Mouse (Mus musculus) ES-Bruce4 (cell line): ENCODE data around the gene Sept9. TPM values are rescaled to one million over a fixed set of nuclear protein-coding genes. Genes with fewer than 3 reads are reported as not detected.

Experiments
- H3K27ac ChIP-seq: 2 replicates; pipeline ENCODE4 v1.5.1; 2012; ENCODE audit warnings: low read length, inconsistent platforms; ENCODE audit not compliant: insufficient read depth
- H3K27me3 ChIP-seq: 2 replicates; pipeline ENCODE4 v1.6.1; 2012; ENCODE audit warnings: mild to moderate bottlenecking, low read length, inconsistent platforms; ENCODE audit not compliant: control insufficient read depth, poor library complexity, insufficient read depth, severe bottlenecking
- H3K36me3 ChIP-seq: 2 replicates; pipeline ENCODE4 v1.6.1; 2012; ENCODE audit warnings: inconsistent platforms, mild to moderate bottlenecking, low read length, moderate library complexity; ENCODE audit not compliant: control insufficient read depth, poor library complexity, insufficient read depth, severe bottlenecking
- H3K4me1 ChIP-seq: one replicate; pipeline ENCODE4 v1.8.1; 2011; ENCODE audit warnings: low read length; ENCODE audit not compliant: control insufficient read depth, insufficient read depth
- H3K4me3 ChIP-seq: 2 replicates; pipeline ENCODE4 v1.5.1; 2011; ENCODE audit warnings: low read depth, mild to moderate bottlenecking, low read length
- H3K9ac ChIP-seq: 2 replicates; pipeline ENCODE4 v1.6.1; 2012; ENCODE audit warnings: low read depth, mild to moderate bottlenecking, inconsistent platforms; ENCODE audit not compliant: poor library complexity, severe bottlenecking
- H3K9me3 ChIP-seq: replicated peaks from 2 replicates; pipeline ENCODE4 v1.6.1; 2012; ENCODE audit warnings: mild to moderate bottlenecking, low read length, inconsistent platforms; ENCODE audit not compliant: control insufficient read depth, poor library complexity, insufficient read depth, severe bottlenecking
- CTCF ChIP-seq: IDR thresholded peaks from one replicate; pipeline ENCODE4 v1.8.1; 2011; ENCODE audit warnings: low read depth, low read length
- EP300 ChIP-seq: IDR thresholded peaks from 2 replicates; pipeline ENCODE4 v1.6.1; 2011; ENCODE audit warnings: low read depth, low read length; ENCODE audit not compliant: insufficient read depth
- POLR2A ChIP-seq: IDR thresholded peaks from one replicate; pipeline ENCODE4 v1.8.1; 2011; ENCODE audit warnings: low read length; ENCODE audit not compliant: insufficient read depth
- polyA plus RNA-seq: library from polyadenylated mRNA; stranded (reverse); fragments of >200 nt; gene quantifications from 2 replicates; pipeline ENCODE4 v1.2.4, GENCODE M21; 2011; ENCODE audit warnings: low read depth; ENCODE audit not compliant: missing spikeins, insufficient read depth, insufficient read length

The Sept9 gene
- polyA plus RNA-seq, 1 experiment: 123 TPM

DNA sequence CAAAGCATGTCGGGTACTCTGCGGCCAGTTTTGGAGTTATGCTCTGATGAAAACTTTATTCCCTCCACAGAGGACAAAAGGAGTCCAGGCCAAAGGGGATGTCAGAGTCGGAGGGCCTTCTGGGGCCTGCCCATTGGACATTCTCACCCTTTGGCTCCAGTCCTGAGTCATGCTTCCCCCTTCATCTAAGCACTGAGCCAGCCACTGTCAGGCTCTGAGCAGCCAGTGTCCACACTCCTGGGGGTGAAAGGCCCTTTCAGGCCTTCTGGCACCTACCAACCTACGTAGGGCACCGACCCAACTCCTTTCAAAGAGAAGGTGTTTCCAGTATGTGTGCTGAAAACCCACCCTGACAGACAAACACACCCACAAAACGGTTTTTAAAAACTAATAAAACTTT, 3.8 kb upstream of the Sept9 start:
- Histone ChIP-seq H3K4me1 (no peaks in the 10 kb centered on the region), H3K27me3 (no peaks in the 10 kb centered on the region), H3K9ac (no peak overlapping the region), H3K9me3 (no peaks in the 10 kb centered on the region), H3K36me3 (no peaks in the 10 kb centered on the region), H3K27ac (no peak overlapping the region), H3K4me3 (no peak overlapping the region)
- no peak for TF ChIP-seq EP300
- TF ChIP-seq CTCF: no peak
- TF ChIP-seq POLR2A: no peak

DNA sequence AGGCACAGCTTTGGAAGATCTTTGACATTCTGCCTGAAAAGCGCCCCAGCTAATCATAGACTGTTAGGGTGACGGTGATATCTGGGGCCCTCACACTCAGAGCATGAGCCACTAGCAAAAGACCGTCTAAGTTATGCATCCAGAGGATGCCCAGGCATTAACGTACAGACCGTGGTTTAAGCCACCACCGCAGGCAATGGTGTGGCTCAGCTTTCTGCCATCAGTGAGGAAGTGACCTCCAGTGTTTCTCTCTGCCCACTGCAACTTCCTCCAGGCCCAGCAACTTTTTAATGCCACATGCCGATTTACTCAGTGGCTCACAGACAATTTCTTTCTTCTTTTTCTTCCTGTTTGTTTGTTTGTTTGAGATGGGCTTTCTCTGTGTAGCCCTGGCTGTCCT, 2.8 kb upstream of the Sept9 start:
- Histone ChIP-seq H3K27me3 (no peaks in the 10 kb centered on the region), H3K4me1 (no peaks in the 10 kb centered on the region)
- no peak for TF ChIP-seq POLR2A

DNA sequence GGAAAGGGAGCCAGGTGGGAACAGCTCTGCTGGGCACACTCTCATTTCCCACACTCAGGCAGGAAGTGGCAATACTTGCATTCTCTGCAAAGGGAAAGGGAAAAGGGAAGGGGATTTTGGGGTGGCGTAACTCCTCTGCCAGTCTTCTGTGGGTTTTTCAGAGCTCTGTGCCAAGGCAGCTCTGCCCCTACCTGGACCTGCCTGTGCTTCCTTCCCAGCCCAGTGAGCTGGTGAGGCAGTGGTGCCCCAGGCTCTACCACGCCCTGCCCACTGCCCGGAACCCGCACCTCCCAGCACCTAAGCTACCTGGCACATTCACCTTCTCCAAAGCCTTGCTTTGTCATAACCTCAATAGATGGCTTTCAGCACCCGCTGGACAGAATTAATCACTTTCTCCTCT, 1.3 kb upstream of the Sept9 start:
- TF ChIP-seq EP300 (no peak), CTCF (no peak), POLR2A (no peak)
- no peaks in the 10 kb centered on the region for H3K4me1 ChIP-seq
- no peaks in the 10 kb centered on the region for H3K9me3 ChIP-seq
- no peaks in the 10 kb centered on the region for H3K27me3 ChIP-seq
- H3K36me3 ChIP-seq: no peaks in the 10 kb centered on the region
- H3K4me3 ChIP-seq: no peak overlapping the region
- H3K27ac ChIP-seq: no peak overlapping the region
- H3K9ac ChIP-seq: no peak overlapping the region

More for the DNA sequence above, 2.8 kb upstream of the Sept9 start:
- H3K4me3 ChIP-seq: no peak overlapping the region
- H3K36me3 ChIP-seq: no peaks in the 10 kb centered on the region
- H3K27ac ChIP-seq: no peak overlapping the region
- no peaks in the 10 kb centered on the region for H3K9me3 ChIP-seq
- H3K9ac ChIP-seq: no peak overlapping the region

DNA sequence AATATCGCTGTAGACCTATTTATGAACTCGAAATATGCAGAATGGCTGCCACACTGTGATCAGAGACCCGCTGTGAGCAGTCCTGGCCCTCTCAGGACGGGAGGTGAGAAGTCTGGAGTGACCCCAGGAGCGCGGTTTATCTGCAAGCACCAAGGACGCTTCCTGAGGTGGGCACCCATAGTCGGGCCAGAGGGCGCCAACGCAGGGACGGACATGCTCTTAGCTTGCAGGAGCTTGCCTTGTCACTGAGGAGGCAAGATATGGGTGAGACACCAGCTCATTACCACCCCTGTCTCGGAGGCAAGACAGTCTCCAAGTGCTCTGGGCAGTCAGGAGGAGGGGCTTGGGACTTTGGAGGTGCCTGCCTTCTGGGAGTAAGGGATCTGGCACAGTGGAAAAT, 2.4 kb downstream of the Sept9 start:
- Histone ChIP-seq H3K27me3 (no peaks in the 10 kb centered on the region), H3K4me1 (no peaks in the 10 kb centered on the region), H3K36me3 (no peaks in the 10 kb centered on the region), H3K9me3 (no peaks in the 10 kb centered on the region), H3K9ac (no peak overlapping the region), H3K4me3 (no peak overlapping the region), H3K27ac (no peak overlapping the region)
- TF ChIP-seq CTCF: no peak
- no peak for TF ChIP-seq EP300
- TF ChIP-seq POLR2A: no peak

DNA sequence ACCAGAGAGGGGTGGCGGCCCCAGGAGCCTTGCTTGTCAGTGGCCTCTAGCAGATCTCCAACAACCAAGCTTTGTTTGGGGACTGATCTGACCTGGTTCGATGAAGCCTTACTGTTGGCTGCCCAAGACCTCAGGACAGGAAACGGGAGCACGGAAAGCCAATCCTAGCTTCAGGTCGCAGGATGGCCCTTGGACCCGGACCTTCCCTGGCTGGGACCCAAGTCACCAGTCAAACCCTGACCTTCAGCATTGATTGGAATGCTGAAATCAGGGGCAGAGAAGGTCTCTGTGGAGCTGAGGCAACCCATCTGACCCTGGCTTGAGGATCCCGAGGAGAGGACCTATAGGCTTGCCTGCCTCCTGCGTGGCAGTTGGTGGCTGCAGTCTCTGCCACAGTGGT, 5.1 kb downstream of the Sept9 start:
- Histone ChIP-seq H3K27ac (no peak overlapping the region), H3K9ac (no peak overlapping the region), H3K27me3 (no peaks in the 10 kb centered on the region), H3K4me1 (no peaks in the 10 kb centered on the region), H3K9me3 (no peaks in the 10 kb centered on the region), H3K36me3 (no peaks in the 10 kb centered on the region), H3K4me3 (no peak overlapping the region)
- TF ChIP-seq CTCF (no peak), POLR2A (no peak), EP300 (no peak)

DNA sequence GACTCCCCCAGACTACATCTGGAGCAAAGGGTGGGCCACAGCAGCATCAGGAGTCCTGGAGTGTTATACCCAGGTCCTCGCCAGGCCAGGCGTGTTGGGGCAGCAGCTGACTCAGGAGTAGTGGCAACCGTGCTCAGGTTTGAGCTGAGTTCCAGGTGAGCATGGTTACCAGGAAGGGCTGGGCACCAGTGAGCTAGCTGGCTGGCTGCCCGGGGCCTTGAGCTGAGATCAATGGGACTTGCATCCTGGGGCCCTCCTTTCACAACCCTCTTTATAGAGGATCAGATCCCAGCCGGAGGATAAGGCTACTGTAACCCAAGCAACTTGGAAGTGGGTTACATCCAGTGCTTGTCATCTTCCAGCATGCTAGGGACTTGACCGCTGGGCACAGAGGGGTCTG, 5.6 kb downstream of the Sept9 start:
- Histone ChIP-seq H3K9ac (no peak overlapping the region), H3K4me3 (no peak overlapping the region), H3K9me3 (no peaks in the 10 kb centered on the region), H3K4me1 (no peaks in the 10 kb centered on the region), H3K36me3 (no peaks in the 10 kb centered on the region), H3K27ac (no peak overlapping the region), H3K27me3 (no peaks in the 10 kb centered on the region)
- TF ChIP-seq CTCF (no peak), EP300 (no peak)
